Mouse (Mus musculus) kidney, adult 8-10 months (tissue): ENCODE measurements at regions not wholly inside any gene's neighbourhood (a gene's known extent, or its start where the extent isn't known, plus 50 kb on each side); places are given as distances from the start of the nearest gene placed in this dataset.

ENCODE experiments used
- DNase-seq, 2 experiments: peaks; one replicate each; pipeline ENCODE4 v3.0.0; 2022

- DNase-seq, result no peak
Measured at GRCm38 (mm10) chr7:75404955-75405354, 50.4 kb upstream of the Akap13 start.
